Mouse (Mus musculus) lung, postnatal 0 days (tissue): ENCODE measurements around the gene Paxip1.

Experiments used
- CTCF ChIP-seq: IDR thresholded peaks from 2 replicates; pipeline ENCODE4 v1.5.1; 2016; ENCODE audit warnings: antibody characterized with exemption, mild to moderate bottlenecking
- EP300 ChIP-seq: IDR thresholded peaks from 2 replicates; pipeline ENCODE4 v1.6.1; 2016; ENCODE audit warnings: antibody characterized with exemption, mild to moderate bottlenecking, control low read depth

- TF ChIP-seq EP300 (no peak), CTCF (no peak)
Observed at GRCm38 (mm10) chr5:27783381-27783780, 8.1 kb downstream of the Paxip1 start.
